Mouse (Mus musculus) induced T-regulatory cell, adult 2 months (primary cell): ENCODE data around the gene Ivns1abp.
"Not testable (repeated sequence)": the region's sequence is repeated elsewhere in the genome, so short reads cannot be mapped to it uniquely, and the experiment has no call there.

Experiments
- DNase-seq: peaks from one replicate; pipeline ENCODE4 v3.0.0-alpha.2; 2012; ENCODE audit warnings: low read depth

Gene Ivns1abp

DNA sequence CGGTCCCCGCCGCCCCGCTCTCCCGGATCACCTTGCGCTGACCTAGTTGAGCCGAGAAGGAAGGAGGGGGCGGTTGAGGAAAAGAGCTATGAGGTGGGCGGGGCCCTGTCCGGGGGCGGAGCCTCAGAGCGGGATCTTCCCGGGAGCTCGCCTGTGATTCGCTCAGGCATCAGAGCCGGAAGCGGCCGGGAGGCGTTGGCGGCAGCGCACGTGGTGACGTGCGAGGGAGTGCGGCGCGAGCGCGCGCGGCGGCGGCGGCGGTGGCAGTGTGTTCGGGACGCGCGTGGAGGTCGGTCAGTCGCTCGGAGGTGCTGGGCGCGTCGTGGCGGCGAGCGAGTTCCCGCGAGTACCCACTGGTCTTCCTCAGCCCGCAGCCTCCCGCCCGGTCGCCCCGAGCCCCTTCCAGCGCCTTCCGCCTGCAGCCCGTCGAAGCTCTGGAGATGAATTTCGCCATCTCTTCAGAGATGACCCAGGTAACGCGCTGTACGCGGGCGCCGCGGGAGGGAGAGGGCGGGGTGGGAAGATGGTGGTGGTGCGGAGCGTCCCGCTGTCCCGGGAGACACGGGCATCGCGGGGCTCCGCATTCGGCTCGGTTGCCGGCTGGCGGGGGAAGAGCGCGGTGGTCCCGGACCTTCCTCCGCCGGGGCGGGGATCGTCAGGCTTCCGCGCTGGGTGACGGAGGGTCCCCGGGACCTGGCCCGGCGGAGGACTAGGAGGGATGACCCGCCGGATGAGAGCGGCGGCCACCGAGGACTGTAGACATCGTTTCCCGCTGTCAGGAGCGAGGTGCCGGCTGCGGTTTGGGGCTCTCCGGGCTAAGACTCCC, at the start of gene Ivns1abp:
Gene Ivns1abp (plus strand): TSS at position 195 of the 826 bp plus-strand sequence.
- peak; percentile 99 for DNase-seq

GRCm38 (mm10) chr1:151295486-151295885, 48.8 kb upstream of the Ivns1abp start:
- DNase-seq = no peak

GRCm38 (mm10) chr1:151296621-151297020, 47.7 kb upstream of the Ivns1abp start:
- no peak for DNase-seq

DNA sequence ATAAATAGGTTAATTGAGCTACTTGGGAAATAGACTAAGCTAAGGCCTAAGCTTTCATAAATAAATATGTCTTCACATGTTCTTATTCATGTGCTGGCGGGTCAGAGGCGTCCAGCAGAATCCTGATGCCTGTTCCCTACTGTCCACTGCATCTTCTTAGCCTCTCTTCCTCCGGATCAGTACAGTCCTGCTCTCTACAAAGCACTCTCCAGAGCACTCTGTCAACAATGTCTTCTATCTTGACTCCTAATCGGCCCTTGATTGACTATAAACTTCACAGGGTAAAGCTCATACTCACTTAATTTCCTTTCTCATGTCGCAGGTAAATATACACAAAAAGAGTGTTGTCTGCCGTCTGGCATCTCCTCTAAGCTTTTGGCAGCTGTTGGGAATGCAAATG, 47.3 kb upstream of the Ivns1abp start:
- no peak for DNase-seq

DNA sequence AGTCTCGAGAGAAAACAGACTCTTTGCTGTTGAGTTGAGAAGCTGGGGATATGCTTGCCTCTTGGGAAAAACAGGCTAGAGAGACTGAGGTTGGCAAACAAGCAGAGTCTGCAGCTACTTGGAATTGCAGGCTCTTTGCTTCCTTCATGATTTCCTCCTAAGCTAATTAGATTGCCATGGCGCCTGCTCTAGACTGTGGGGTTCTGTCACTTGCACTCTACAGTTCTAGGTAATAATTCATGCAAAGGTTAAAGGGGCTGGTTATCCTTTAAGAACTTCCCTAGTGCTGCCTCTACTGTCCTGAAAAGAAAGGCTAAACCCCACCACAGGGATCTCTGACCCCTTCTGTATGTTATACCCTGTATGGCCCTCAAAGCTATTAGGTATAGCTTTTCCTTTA, 46.7 kb upstream of the Ivns1abp start:
- no peak for DNase-seq

DNA sequence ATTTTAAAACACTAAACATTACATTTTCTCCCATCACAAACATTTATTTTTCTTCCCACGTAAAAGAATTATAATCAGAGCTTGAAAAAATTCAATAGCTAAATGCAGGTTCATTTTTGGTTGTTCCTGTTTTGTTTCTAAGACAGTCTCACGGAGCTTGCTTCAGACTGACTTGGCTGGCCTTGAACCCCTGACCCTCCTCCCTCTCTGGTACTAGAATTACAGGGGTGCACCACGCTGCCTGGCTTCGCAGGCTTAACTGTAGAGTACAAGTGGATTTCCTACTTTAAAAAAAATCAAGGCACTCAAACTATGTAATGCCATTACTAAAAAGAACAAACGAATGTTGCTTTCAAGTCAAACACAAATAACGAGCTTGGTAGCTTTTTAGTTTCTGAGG, 42.8 kb upstream of the Ivns1abp start:
- no peak for DNase-seq

- DNase-seq = no peak
Measured at GRCm38 (mm10) chr1:151301904-151302303, 42.4 kb upstream of the Ivns1abp start.

- DNase-seq = no peak
Measured at GRCm38 (mm10) chr1:151303265-151303664, 41.0 kb upstream of the Ivns1abp start.

DNA sequence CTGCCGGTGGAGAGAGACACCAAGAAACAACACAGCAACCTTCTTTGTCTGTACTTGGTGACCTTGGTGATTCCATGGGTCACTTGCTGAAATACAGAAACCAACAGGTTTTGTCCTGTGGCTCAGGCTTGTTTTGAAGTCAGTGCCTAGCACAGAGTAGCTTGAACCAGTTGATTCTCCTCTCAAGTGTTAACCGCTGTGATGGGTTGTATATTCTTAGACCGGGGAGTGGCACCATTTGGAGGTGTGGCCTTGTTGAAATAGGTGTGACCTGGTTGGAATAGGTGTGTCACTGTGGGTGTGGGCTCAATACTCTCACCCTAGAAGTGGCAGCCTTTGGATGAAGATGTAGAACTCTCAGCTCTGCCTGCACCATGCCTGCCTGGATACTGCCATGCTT, 39.3 kb upstream of the Ivns1abp start:
- DNase-seq = not testable (repeated sequence)

DNA sequence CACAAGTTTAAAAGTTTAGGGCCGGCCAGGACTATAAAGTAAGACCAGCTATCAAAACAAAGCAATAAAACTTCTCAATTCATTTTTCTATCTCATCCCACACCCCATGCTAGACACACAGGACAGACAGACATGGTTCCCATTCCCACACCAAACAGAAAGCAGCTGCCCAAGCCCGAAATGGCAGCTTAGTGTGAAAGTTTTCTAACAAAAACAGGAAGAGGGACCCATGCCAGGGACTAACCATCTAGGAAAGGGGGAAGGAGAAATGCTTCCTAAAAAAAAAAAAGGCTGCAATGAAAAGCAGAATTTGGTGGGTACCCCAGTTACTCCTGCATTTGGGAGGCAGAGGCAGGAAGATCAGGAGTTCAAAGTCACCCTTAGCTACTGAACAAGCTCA, 37.2 kb upstream of the Ivns1abp start:
- DNase-seq = no peak

DNA sequence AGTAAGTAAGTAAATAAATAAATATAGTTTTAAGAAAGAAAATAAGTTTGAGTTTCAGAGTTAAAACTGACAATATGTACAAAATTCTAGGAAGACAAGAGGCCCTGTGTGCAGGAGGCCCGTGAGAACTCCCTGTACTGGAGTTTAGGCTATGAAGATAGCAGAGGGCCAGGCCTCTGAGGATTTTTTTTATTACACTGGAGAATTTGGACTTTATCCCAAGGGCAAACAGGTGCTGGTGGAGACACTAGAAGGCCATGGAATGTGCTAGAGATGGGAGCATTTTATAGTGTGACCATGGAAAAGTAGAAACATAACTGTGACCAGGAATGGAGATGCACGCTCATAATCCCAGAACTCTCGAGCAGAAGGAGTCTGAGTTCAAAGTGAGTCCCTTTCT, 36.5 kb upstream of the Ivns1abp start:
- DNase-seq = no peak

DNA sequence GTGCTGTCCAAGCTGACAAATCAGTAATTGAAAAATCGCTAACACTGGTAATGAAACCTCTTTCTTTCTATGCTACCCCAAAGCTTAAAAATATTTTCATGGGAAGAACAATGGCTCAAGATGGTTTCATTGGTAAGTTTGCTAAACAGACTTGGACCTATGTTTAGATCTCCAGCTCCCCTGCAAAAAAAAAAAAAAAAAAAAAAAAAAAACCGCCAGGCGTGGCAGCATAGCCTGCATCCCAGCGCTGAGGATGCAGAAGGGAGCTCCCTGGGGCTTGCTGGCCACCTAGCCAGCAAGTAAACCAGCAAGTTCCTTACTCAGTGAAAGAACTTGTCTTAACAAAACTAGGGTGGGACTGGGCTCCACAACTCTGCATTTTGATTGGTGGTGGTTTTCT, 35.8 kb upstream of the Ivns1abp start:
- no peak for DNase-seq

GRCm38 (mm10) chr1:151310511-151310910, 33.8 kb upstream of the Ivns1abp start:
- no peak for DNase-seq

DNA sequence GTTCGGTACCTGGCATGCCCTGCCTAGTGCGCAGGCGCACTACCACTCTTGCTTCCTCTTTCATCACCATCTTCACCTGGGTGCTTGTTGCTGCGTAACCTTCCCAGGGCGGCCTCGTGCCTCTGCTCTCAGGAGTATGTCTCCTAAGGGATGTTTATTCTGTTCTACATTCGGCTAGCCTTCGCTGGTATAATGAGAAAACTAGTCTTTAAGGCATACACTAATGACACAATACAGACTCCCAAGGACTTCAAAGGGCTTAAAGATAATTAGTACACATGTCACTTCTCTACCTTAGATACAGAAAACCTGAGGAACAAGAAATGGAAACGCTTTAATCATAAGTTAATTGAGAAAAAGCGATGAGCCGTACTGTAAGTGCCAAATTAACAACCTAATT, 32.9 kb upstream of the Ivns1abp start:
- DNase-seq = no peak

- no peak for DNase-seq
Measured at GRCm38 (mm10) chr1:151319267-151319666, 25.0 kb upstream of the Ivns1abp start.

- no peak for DNase-seq
Measured at GRCm38 (mm10) chr1:151320408-151320807, 23.9 kb upstream of the Ivns1abp start.

DNA sequence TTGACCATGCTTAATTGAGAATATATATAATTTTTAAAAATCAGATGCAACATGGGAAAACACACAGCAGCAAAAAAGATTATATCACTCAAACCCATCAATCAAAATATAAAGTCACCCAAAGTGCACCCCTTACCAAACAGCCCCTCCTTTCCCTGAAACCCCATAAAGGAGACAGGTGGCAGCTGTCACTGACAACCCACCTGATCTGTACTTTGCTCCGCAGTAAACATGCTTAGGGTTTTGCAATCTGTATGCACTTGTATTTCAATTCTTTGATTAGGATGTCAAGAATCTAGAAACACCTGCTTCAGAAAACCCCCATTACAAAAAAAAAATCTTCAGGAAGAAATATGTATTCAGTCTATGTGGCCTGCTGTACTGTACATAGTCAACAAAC, 18.9 kb upstream of the Ivns1abp start:
- no peak for DNase-seq

- DNase-seq = no peak
Measured at GRCm38 (mm10) chr1:151328341-151329097, 15.8 kb upstream of the Ivns1abp start.

DNA sequence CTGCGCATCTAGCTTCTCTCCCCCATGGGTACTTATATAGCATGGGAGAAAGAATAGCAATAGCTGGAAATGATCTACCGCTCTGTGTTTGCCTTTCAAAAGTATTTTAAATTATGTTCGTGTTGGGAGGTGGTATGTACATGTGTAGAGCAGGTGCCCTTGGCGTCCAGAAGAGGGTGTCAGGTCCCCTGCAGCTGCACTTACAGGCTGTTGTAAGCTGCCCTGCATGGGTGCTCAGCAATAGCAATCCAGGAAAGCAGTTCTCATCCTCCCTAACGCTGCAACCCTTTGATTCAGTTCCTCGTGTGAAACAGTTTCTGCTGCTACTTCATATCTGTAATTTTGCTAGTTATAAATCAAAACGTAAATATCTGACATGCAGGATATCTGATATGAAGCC, 14.7 kb upstream of the Ivns1abp start:
- DNase-seq = no peak

GRCm38 (mm10) chr1:151332819-151333218, 11.5 kb upstream of the Ivns1abp start:
- DNase-seq = no peak

GRCm38 (mm10) chr1:151338234-151338633, 6.0 kb upstream of the Ivns1abp start:
- no peak for DNase-seq

GRCm38 (mm10) chr1:151338941-151339340, 5.3 kb upstream of the Ivns1abp start:
- no peak for DNase-seq

GRCm38 (mm10) chr1:151341321-151342044, 2.8 kb upstream of the Ivns1abp start:
- no peak for DNase-seq
